Mouse (Mus musculus) ovary, postnatal 14 days (tissue): ENCODE results near the gene Itgal.
"Not testable (repeated sequence)": the region's sequence is repeated elsewhere in the genome, so short reads cannot be mapped to it uniquely, and the experiment has no call there.

Experiments
- DNase-seq: peaks from one replicate; pipeline ENCODE4 v3.0.0; 2022; ENCODE audit warnings: low spot score

Gene Itgal

DNA sequence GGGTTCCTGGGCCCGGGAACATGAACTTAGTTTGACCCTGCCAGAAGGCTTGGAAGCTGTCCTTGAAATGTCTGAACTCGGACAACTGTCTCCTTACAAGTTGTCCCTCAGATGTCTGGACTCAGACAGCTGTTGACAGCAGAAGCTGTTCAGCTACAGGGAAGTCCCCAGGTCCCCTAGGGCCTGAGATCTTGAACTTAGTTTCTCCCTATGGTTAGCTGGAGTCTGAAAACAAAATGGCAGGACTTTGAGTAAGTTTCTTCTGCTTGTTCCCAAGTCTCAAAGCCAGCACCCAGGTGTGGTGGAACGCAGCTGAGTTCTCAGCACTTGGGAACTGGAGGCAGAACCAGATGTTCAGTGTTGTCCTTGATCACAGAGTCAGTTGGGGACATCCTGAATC, 16.0 kb upstream of the Itgal start:
- no peak for DNase-seq

- no peak for DNase-seq
Observed at GRCm38 (mm10) chr7:127281114-127281513, 14.9 kb upstream of the Itgal start.

DNA sequence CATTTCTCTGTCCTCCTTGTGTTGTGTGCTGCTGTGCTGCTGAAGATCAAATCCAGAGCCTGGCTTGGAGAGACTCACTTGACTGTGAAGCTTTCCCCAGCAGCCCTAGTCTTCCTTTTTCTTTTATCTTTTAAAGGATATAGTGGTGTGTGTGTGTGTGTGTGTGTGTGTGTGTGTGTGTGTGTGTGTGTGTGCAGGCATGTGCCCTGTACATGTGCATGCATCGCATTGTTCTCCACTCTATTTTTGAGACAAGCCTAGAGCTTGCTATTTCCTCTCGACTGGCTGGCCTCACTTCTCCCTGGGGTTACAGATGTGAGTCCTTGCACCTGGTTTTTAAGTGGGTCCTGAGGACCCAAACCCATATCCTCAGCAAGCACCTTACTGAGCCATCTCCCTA, 13.9 kb upstream of the Itgal start:
- no peak for DNase-seq

DNA sequence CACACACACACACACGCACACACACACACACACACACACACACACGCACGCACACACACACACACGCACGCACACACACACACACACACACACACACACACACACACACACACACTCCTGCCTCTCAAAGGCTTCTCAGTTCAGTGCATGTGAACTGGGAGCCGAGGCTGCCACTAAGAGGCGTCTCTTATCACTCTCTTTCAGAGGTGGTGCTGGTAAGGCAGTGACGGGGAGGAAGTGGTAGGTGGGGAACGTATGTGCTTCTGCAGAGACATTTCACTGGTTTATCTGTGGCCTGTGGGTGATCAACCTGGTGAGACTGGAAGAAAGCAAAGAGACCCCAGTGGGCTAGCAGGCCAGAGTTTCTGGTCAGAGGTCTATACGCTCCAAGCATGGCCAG, 10.9 kb upstream of the Itgal start:
- DNase-seq, result no peak

GRCm38 (mm10) chr7:127287940-127288339, 8.1 kb upstream of the Itgal start:
- no peak for DNase-seq

DNA sequence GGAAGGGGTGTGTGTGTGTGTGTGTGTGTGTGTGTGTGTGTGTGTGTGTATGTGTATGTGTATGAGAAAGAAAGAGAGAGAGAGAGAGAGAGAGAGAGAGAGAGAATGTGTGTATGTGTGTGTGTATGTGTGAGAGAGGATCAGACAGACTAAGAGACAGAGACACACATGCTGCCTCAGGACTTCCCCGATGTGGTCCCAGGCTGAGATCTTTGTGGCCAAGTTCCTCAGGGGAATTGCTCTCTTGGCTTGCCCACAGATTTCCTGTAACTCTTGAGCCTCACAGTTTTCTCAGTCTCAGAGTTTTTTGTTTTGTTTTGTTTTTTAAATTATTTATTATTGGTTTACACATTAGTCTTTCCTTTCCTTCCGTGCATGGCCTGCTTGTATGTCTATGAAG, 6.8 kb upstream of the Itgal start:
- no peak for DNase-seq

DNA sequence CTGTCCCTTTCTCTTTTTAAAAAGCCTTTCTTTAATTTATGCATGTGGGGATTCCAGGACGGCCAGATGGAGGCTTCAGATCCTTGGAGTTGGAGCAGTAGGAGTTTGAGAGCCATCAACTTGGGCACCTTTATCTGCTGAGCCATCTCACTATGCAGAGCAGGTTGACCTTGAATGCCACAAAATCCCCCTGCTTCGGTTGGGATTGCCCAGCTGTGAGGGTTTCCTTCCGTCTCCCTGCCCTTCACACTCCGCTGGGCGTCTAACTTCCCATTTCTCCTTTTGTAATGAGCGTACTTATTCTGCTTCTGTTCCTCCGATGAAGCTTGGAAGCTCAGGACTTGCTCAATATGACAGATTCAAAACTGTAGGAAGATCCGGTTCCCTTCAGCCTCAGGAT, 5.9 kb upstream of the Itgal start:
- DNase-seq, result no peak

DNA sequence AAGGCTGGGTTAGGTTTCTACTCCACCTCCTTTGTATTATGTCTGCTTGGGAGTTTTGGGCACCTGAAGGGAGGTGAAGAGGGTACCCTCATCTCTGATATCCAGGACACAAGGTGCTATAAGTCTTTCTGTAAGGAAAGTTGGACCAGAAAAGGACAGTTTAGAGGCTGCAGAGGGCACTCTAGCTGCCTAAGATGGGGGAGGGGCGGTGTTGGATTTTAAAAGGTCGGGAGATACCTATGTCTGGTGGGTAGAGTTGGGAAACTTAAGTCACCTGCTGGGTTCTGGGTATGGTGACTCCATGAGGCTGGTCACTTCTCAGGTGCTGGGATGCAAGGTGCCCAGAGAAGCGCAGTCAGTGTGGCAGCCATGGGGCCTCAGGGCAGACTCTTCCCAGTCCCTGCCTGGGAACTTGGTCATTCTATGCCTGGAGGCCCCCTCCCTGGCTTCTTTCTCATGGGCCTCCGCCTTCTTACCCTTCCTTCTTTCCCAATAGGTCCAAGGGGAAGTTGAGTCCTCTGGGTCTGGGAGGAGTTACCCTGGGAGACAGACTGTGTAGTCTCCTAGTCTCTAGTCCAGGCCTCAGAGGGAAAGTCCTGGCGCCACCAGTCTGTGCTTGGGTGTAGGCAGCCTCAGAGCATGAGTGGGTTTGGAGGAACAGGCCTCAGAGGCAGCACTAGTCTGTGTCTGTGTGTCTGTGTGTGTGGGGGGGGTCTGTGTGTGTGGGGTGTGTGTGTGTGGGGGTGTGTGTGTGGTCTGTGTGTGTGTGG, 911 bp downstream of the Itgal start:
- no peak for DNase-seq

DNA sequence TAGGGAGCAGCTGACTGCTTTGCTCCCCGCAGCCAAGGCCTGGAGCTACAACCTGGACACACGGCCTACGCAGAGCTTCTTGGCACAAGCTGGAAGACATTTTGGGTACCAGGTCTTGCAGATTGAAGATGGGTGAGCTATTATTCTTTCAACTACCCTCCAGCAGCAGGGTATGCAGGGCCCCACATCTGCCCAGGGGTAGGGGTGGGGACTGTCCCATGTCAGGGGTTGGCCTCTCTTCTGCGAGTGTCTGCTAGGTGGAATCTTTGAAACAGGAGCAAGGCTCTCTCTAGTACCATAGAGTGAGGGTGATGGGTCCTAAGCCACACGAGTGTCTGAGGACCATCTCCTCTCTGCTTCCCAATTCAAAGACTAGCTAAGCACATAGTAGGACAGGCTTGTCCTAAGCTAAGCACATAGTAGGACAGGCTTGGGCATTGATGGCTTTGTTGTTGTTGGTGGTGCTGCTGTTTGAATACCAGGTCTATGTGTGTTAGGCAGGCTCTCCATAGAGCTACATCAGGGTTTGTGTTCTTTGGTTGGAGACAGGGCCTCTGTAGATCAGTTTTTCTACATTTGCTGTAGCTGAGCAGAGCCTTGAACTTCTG, 1.6 kb downstream of the Itgal start:
- no peak for DNase-seq

- DNase-seq, result no peak
Observed at GRCm38 (mm10) chr7:127308431-127308830, 12.4 kb downstream of the Itgal start.

- DNase-seq, result peak; percentile 61
Observed at GRCm38 (mm10) chr7:127308887-127309286, 12.8 kb downstream of the Itgal start.

DNA sequence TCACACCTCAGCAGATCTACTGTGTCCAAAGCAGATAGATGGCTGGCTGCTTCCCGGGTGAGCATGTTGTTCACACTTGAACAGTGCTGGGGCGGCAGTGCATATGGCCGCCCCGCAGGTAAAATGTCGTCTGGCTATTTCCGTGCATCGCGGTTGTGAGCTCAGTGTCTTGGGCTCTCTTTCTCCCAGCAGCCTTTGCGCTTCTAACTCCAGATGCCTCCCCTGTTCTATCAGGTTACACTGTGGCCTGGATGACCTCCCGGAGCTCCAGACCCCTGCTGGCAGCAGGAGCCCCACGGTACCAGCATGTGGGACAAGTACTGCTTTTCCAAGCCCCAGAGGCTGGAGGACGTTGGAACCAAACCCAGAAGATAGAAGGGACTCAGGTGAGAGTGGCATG, 13.9 kb downstream of the Itgal start:
- DNase-seq, result no peak

- no peak for DNase-seq
Observed at GRCm38 (mm10) chr7:127313912-127314311, 17.9 kb downstream of the Itgal start.

DNA sequence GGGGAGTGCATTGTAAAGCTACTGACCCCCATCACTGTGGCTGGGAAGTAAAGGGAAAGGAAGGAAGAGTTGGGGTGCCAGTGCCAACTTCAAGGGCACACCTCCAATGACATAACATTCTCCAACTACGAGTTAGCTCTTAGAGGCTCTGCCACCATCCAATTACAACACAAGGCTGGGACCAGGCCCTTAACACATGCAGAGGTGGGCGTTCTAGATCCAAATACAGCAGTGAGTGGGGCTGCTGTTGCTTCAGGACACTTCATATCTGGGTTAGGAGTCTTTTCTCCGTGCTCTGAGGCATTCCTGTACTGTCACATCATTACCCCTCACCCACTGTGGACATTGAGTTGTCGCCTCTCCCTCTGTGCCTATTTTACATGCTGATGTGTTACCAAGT, 25.0 kb downstream of the Itgal start:
- no peak for DNase-seq

DNA sequence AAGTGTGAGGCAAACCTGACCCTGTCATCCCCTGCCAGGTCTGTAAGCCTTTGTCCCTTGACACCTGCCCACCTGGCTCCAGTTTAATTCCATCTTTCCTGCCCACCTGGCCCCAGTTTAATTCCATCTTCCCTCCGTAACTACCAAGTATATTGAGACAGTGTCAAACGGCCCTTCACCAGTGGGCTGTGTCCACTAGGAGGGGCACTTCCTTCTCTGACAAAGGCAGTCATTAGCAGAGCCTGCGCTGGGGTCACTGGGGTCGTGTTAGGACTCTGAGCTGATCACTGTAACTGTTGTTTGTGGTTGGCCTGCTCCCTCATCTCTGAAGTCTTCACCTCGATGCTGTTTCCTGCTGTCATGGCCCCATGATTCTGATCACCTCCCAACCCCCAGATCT, 26.0 kb downstream of the Itgal start:
- DNase-seq, result no peak

GRCm38 (mm10) chr7:127324944-127325343, 28.9 kb downstream of the Itgal start:
- DNase-seq, result no peak

DNA sequence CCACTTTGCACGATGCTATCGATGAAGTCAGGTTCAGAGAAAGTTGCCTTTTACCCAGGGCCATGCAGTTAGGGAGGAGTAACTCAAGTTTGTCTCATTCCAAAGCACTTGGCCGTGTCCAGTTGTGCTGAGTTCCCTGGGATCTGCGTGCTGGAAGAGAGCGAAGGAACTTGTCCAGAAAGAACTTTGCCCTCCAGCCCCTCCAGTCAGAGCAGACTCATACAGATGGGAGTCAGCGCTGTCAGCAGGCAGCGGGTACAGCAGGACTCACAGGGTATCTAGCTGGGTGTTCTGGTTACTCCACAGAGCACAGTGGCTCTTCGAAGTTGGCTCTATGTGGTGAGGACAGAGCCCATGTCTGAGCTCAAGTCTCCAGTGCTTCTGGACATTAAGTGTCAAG, 29.5 kb downstream of the Itgal start:
- no peak for DNase-seq

- DNase-seq, result peak; percentile 33
Observed at GRCm38 (mm10) chr7:127326685-127327084, 30.6 kb downstream of the Itgal start.

DNA sequence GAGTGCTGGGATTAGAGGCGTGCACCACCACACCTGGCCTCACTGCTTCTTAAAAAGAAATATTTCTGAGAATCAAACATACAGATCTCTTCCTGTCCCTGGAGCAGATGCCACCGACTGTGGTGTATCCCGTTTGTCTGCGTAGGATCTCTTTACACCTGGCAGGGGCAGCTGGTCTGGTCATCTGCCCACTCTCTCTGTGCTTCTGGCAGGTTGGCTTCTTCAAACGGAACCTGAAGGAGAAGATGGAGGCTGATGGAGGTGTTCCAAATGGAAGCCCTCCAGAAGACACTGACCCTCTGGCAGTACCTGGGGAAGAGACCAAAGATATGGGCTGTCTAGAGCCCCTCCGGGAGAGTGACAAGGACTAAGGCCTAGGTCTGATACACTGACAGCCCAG, 37.2 kb downstream of the Itgal start:
- DNase-seq, result no peak

- no peak for DNase-seq
Observed at GRCm38 (mm10) chr7:127335604-127336003, 39.5 kb downstream of the Itgal start.

- no peak for DNase-seq
Observed at GRCm38 (mm10) chr7:127337636-127338035, 41.6 kb downstream of the Itgal start.

DNA sequence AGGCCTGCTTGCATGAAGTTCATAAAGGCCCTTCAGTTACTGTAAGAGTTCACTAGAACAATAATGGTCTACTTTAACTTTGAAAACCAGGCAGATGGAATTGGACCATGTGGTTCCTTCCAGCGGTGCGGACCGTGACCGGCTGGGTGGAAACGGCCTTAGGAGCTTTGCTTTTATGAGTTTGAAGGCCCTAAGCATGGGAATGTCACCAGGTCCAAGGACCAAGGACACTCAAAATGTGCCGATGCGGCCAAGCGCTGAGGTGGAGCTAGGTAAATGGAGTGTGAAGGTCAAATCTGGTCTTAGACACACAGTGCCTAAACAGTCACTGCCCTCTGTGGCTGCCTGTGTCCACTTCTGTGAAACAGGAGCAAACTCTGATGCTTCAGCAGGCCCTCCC, 45.3 kb downstream of the Itgal start:
- DNase-seq, result no peak

DNA sequence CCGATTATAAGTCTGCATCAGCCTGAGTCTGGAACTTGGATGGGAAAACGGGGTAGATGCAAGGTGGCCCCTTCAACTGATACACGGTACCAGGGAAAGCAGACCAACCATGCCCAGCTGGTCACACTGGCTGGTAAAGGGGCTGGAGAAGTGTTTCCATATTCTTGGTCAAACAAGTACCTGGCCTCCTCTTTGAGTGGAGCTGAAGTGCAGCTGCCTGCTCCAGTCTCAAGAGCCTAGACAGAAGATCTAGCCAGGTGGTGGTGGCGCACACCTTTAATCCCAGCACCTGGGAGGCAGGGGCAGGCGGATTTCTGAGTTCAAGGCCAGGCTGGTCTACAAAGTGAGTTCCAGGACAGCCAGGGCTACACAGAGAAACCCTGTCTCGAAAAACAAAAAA, 45.8 kb downstream of the Itgal start:
- not testable (repeated sequence) for DNase-seq

GRCm38 (mm10) chr7:127342332-127342731, 46.3 kb downstream of the Itgal start:
- no peak for DNase-seq
